Mouse (Mus musculus): ENCODE data around the gene Slc22a20.

DNA sequence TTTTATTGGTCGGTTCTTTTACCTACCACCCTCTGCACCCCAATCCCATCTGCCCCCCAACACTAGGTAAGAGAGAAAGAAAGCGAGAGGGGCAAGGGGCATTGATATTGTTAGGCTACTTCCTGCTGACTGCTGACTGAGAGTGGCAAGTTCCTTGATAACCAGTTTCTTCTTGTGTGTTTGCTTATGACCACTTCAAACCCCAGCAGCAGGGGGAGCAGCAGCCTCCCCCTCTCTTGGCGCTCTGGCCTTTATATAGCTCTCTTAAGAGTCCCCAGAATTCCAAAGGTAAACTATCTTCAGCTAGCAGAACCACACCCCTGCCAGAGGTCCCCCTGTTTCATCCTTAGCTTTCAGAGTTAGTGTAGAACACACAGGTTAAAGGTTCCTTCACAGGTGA is 34.3 kb upstream of the Slc22a20 start:
- no peak for TF ChIP-seq POLR2A (IDR thresholded peaks at IDR 0.05; ENCODE audit: insufficient read depth, low read length)
- TF ChIP-seq CTCF (IDR thresholded peaks at IDR 0.05; ENCODE audit: low read depth, low read length), result no peak

Data from ES-Bruce4 (cell line).